Mouse (Mus musculus) heart, embryonic 16.5 days (tissue): ENCODE results near the gene Mgea5. TPM values are rescaled to one million over a fixed set of nuclear protein-coding genes. Genes with fewer than 3 reads are reported as not detected.

Experiments
- ATAC-seq: fragments of 200-750 bp; cut with Nextera tagmentation; replicated peaks from 2 replicates; pipeline ENCODE4 v1.8.0; 2017; ENCODE audit warnings: moderate number of reproducible peaks; ENCODE audit not compliant: insufficient read depth, low FRiP score; ENCODE audit errors: extremely low read depth
- H3K27ac ChIP-seq: fragments of 300-500 bp; sonication (generic); 2 replicates; pipeline ENCODE4 v1.5.1; 2014; ENCODE audit warnings: mild to moderate bottlenecking, low read length, control low read depth, moderate library complexity
- H3K27me3 ChIP-seq: fragments of 300-500 bp; sonication (generic); 2 replicates; pipeline ENCODE4 v1.6.1; 2014; ENCODE audit warnings: low read length, mixed read lengths; ENCODE audit not compliant: control insufficient read depth, insufficient read depth
- H3K36me3 ChIP-seq: fragments of 300-500 bp; sonication (generic); 2 replicates; pipeline ENCODE4 v1.6.1; 2014; ENCODE audit not compliant: control insufficient read depth, insufficient read depth
- H3K4me1 ChIP-seq: fragments of 300-500 bp; sonication (generic); 2 replicates; pipeline ENCODE4 v1.6.1; 2014; ENCODE audit warnings: low read length, mixed read lengths; ENCODE audit not compliant: control insufficient read depth, insufficient read depth
- H3K4me2 ChIP-seq: fragments of 300-500 bp; sonication (generic); 2 replicates; pipeline ENCODE4 v1.6.1; 2014; ENCODE audit warnings: low read depth, mild to moderate bottlenecking, control low read depth, low read length
- H3K4me3 ChIP-seq: fragments of 300-500 bp; sonication (generic); 2 replicates; pipeline ENCODE4 v1.5.1; 2014; ENCODE audit warnings: mild to moderate bottlenecking, control low read depth, low read length
- H3K9ac ChIP-seq: fragments of 300-500 bp; sonication (generic); 2 replicates; pipeline ENCODE4 v1.6.1; 2014; ENCODE audit warnings: low read length, control low read depth
- H3K9me3 ChIP-seq: fragments of 300-500 bp; sonication (generic); replicated peaks from 2 replicates; pipeline ENCODE4 v1.6.1; 2016; ENCODE audit warnings: low read length; ENCODE audit not compliant: control insufficient read depth
- WGBS: fragments of 180-500 bp; shearing (Covaris S2); extraction: QIAGEN DNeasy Blood & Tissue Kit; methylation state at CpG from one replicate; pipeline ENCODE4 v1.1.7; 2014; 5-methylcytosine and 5-hydroxymethylcytosine counted together
- polyA plus RNA-seq: library from polyadenylated mRNA; unstranded; fragments of >200 nt; fragmentation: Nextera tagmentation; extraction: Ambion mirVana; gene quantifications from 2 replicates; pipeline ENCODE4 v1.2.1, GENCODE M21; 2015

Gene Mgea5
- polyA plus RNA-seq, 1 experiment from 2014 or later: 33.7 TPM

DNA sequence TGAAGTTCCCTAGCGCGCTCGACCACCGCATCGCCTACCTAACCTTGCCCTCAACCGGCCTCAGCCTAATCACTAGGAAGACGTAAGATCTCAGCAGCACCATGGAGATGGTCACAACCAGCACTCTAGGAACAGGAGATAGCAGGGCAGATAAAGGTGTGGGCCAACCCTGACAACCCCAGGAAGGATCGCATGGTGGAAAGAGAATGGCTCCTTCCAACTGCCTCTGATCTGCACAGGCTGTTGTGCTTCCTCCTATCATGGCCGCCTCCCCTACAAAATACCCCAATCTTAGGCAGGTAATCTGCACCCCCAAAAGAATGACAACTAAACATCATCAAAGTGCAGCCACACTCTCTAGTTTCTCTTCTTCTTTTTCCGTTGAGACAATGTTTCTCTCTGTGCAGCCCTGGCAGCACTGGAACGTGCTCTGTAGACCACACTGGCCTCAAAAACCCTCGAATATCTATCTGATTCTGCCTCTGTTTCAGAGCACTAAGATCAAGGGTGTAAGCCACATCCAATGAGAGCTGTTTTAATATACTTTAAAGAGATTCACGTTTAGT, 3.2 kb downstream of the Mgea5 start:
- Histone ChIP-seq H3K27me3 (no peaks in the 10 kb centered on the region), H3K4me2 (peak overlapping the region; percentile 82), H3K4me1 (peaks cover 19% of the 10 kb centered on the region), H3K4me3 (peak overlapping the region; percentile 99), H3K9ac (no peak overlapping the region; the same call in 1 of the 2 replicates), H3K27ac (no peak overlapping the region), H3K9me3 (no peaks in the 10 kb centered on the region), H3K36me3 (peaks cover 27% of the 10 kb centered on the region)
- ATAC-seq: no peak
- WGBS: 75% methylated on average over 13 of the region's 13 CpGs

DNA sequence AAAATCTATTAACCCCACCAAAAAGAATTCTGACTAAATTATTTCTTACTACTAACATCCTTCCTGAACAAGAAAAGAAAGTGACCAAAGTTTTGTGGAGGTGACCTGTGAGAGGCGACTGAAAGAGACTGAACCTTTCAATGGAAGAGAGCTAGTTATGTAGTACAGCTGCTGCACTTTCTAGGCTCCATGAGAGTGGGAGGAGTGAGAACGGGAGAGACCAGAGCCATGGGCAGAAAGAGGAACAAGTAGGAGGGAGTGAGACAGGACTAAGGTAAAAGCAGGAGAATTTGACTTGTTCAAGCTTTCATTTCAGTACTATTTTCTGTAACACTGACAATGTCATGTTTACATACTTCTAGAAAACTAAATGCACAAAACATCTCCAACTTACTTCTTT, 8.2 kb downstream of the Mgea5 start:
- H3K27ac ChIP-seq: no peak overlapping the region
- H3K9ac ChIP-seq: no peak overlapping the region
- no peak overlapping the region for H3K4me2 ChIP-seq
- no peak for ATAC-seq
- no peak overlapping the region for H3K4me3 ChIP-seq
- 78% methylated on average over 2 of the region's 2 CpGs for WGBS
- H3K36me3 ChIP-seq: peaks cover 68% of the 10 kb centered on the region
- peaks cover 3% of the 10 kb centered on the region for H3K4me1 ChIP-seq
- no peaks in the 10 kb centered on the region for H3K27me3 ChIP-seq
- no peaks in the 10 kb centered on the region for H3K9me3 ChIP-seq

DNA sequence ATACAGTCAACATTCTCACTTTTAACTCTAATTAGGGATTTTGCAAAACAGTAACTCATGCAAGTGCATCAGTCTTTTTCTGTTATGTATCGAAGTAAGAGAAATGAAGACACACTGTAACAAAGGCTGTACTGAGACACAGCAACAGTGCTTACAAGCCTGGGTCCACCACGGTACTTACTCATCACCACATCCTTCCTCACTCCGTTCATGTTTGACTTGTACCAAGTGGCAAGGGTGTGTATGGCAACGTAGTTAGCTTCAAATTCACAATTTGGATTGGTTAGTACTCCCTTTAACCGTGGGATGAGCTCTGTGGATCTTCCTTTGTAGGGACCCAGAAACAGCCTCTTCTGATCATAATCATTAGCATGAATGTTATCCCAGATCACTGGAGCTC, 12.1 kb downstream of the Mgea5 start:
- peaks cover 80% of the 10 kb centered on the region for H3K36me3 ChIP-seq
- ATAC-seq: no peak
- WGBS: 85% methylated on average over 5 of the region's 5 CpGs
- H3K9me3 ChIP-seq: no peaks in the 10 kb centered on the region
- H3K27ac ChIP-seq: no peak overlapping the region
- H3K4me3 ChIP-seq: no peak overlapping the region
- H3K4me2 ChIP-seq: no peak overlapping the region
- H3K9ac ChIP-seq: no peak overlapping the region
- no peaks in the 10 kb centered on the region for H3K4me1 ChIP-seq
- no peaks in the 10 kb centered on the region for H3K27me3 ChIP-seq

DNA sequence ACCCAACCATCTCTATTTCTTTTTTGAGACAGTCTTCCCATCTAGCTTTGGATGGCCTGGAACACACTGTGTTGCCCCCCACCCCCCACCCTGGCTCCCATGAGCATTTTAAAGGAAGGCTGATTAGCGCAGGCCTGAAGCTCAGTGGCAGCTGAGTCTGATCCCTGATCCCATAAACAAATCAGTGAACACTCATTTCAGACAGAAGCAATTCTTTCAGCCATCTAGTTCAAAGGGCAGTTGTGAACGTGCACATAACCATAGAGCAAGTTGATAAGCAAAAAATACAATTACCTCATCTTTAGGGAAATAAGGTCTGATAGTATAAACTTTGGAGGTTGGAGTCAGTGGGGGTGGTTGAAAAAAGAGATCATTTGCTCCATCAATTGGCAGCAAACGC, 22.8 kb downstream of the Mgea5 start:
- 72% methylated on average over 3 of the region's 3 CpGs for WGBS
- Histone ChIP-seq H3K4me2 (no peak overlapping the region), H3K27me3 (no peaks in the 10 kb centered on the region), H3K4me1 (no peaks in the 10 kb centered on the region), H3K27ac (no peak overlapping the region), H3K9ac (no peak overlapping the region), H3K36me3 (peaks cover 72% of the 10 kb centered on the region), H3K9me3 (no peaks in the 10 kb centered on the region), H3K4me3 (no peak overlapping the region)
- ATAC-seq: no peak

DNA sequence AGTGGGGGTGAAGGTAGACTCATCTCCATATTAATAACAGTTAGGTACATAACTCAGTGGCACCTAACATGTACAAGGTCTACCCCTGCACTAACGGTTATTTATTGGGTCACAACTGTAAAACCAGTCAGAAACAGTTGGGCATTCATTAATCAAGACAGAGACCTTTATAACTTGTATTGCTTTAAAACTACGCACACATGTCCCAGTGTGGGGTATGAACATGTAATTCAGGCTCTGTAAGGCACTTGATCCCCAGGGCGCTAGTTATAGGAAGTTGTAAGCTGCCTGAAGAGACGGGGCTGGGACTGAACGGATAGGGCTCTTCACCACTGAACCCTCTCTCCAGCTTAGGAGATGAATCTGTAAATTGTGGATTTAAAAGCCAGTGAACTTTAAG, 25.0 kb downstream of the Mgea5 start:
- Histone ChIP-seq H3K4me1 (no peaks in the 10 kb centered on the region), H3K9me3 (no peaks in the 10 kb centered on the region), H3K4me3 (no peak overlapping the region), H3K9ac (no peak overlapping the region), H3K36me3 (peaks cover 68% of the 10 kb centered on the region), H3K27ac (no peak overlapping the region), H3K4me2 (no peak overlapping the region), H3K27me3 (no peaks in the 10 kb centered on the region)
- no peak for ATAC-seq
- WGBS: 88% methylated on average over 5 of the region's 5 CpGs

DNA sequence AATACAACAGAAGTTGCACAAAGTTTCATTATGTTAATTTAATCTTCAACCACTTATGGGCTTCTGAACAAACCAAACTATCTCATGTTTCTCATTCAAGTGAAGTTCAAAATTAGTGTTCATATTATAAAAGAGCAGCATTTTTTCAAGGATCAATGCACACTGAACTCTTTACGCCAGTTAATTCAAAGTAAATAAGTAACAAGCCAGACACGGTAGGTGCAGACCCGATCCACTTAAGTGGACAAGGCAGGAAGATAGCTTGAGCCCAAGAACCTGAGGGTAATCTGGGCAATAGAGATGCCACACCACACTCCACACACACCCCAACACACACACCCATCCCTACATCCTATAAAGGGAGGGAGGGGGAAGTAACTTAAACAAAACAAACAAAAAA, 30.1 kb downstream of the Mgea5 start:
- no peak for ATAC-seq
- Histone ChIP-seq H3K4me3 (no peak overlapping the region), H3K9ac (no peak overlapping the region), H3K27ac (no peak overlapping the region), H3K4me2 (no peak overlapping the region), H3K36me3 (peaks cover 48% of the 10 kb centered on the region), H3K27me3 (no peaks in the 10 kb centered on the region), H3K4me1 (peaks cover 9% of the 10 kb centered on the region), H3K9me3 (no peaks in the 10 kb centered on the region)
- WGBS: 84% methylated on average over 3 of the region's 3 CpGs

DNA sequence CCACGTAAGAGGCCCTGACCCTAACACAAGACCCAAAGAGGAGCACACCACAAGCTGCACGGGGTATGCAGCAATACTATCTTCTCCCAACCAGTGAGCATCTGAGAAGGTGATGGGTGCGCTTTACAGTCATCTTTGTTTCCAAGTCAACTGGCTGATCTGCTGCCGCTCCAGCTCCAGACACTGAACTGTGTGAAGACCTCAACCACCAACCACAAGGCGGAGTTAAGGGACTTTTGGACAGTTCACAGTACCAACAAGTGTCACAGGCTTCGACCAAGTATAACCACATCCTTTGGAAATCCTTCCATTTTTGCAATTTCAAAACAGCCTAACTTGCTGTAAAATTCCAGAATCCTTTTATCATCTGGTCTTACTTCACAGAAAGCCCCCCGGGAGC, 31.8 kb downstream of the Mgea5 start:
- no peak overlapping the region for H3K9ac ChIP-seq
- no peak overlapping the region for H3K27ac ChIP-seq
- no peaks in the 10 kb centered on the region for H3K9me3 ChIP-seq
- no peak for ATAC-seq
- WGBS: 84% methylated on average over 7 of the region's 7 CpGs
- H3K4me3 ChIP-seq: no peak overlapping the region
- H3K36me3 ChIP-seq: peaks cover 38% of the 10 kb centered on the region
- no peaks in the 10 kb centered on the region for H3K27me3 ChIP-seq
- peaks cover 18% of the 10 kb centered on the region for H3K4me1 ChIP-seq
- no peak overlapping the region for H3K4me2 ChIP-seq

DNA sequence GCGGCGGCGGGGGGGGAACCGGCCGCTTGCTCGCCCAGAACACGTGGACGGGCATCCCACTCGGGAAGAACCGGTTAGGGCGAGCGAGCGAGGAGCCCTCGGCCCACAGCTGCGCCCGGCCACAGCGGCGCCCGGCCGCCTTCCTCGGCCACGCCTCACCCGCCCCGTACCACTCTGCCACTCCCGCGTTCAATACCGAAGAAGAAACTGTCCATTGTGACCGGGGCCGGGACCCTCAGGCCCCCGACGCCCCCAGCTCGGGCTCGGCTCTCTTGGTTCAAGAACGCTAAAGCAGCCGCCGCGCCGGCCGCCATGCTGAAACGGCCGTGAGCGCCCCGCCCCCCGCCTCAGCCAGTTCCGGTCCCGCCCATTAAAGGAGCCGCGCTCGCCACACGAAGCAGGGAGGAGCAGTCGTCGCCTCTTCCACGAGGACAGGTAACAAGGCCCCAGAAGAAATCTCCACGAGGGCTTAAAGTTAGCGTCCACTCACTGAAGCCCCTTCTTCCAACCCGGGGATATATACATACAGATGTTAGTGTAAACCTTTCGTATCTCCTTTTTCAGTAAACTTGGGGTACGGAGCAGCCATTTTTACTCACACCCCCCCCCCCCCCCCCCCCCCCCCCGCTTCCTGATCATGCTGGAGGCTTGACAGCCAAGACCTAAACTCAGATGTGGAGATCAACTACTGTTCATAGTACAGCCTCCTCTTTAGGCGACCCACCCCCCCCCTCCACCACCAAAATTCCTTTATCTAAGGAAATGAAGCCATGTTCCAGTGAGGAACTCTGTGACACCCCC, 34.2 kb downstream of the Mgea5 start, which contains the start of gene Npm3:
Npm3 (minus strand) TSS at position 349 of the 801 bp plus-strand sequence.
- H3K27ac ChIP-seq: peak within 1 kb of the TSS; percentile 23
- under 1% methylated on average over 49 of the region's 60 CpGs for WGBS
- no peaks in the 10 kb centered on the region for H3K9me3 ChIP-seq

DNA sequence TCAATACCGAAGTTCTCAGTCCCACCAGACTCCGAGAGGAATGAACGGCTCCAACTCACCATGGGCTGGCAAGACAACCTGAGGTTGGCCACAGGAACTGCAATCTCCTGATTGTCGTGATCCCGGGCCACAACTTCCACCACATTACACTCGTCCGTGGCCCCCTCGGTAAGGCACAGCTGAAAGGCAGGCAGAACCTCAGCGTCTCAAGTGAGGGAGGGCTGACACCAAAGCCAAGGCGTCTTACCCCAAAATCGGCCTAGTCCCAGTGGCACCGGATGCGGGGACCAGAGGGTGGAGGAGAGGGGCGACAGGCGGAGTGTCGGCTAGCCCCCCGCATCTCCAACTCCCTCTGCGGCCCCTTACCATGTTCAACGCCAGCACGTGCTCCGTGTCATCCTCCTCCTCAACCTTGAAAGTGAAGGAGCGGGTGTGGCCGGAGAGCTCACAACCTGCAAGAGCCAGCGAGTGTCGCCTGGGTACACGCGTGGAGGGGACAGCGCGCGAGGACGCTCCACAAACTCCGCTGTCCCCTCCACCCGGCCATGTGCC, 34.9 kb downstream of the Mgea5 start:
- Histone ChIP-seq H3K9me3 (no peaks in the 10 kb centered on the region), H3K27me3 (peaks cover 21% of the 10 kb centered on the region), H3K36me3 (peaks cover 19% of the 10 kb centered on the region), H3K4me1 (peaks cover 35% of the 10 kb centered on the region), H3K4me2 (peak overlapping the region; percentile 96), H3K27ac (no peak overlapping the region), H3K4me3 (peak overlapping the region; percentile 93), H3K9ac (peak overlapping the region; percentile 94)
- ATAC-seq: peak; percentile 11; the same call in 1 of the 2 replicates
- WGBS: 1% methylated on average over 33 of the region's 33 CpGs

More for the DNA sequence above, 34.2 kb downstream of the Mgea5 start, which contains the start of gene Npm3:
- Histone ChIP-seq H3K4me2 (peak within 1 kb of the TSS; percentile 96), H3K27me3 (peaks cover 16% of the 10 kb centered on the region), H3K4me1 (peaks cover 35% of the 10 kb centered on the region), H3K9ac (peak within 1 kb of the TSS; percentile 94), H3K4me3 (peak within 1 kb of the TSS; percentile 93), H3K36me3 (peaks cover 24% of the 10 kb centered on the region)
- ATAC-seq: peak; percentile 75
